Mouse (Mus musculus) lung, adult 2 months (tissue): ENCODE data around the gene Ccdc51. TPM values are rescaled to one million over a fixed set of nuclear protein-coding genes. Genes with fewer than 3 reads are reported as not detected.

ENCODE experiments used
- DNase-seq: peaks from one replicate; pipeline ENCODE4 v3.0.0; 2022
- H3K4me1 ChIP-seq: fragments of 200-500 bp; 2 replicates; pipeline ENCODE4 v1.6.1; 2011; ENCODE audit warnings: low read length; ENCODE audit not compliant: control insufficient read depth, insufficient read depth
- H3K4me3 ChIP-seq: fragments of 200-500 bp; replicated peaks from 2 replicates; pipeline ENCODE3; 2011; ENCODE audit warnings: low read depth, mild to moderate bottlenecking, control low read depth, low read length; ENCODE audit errors: extremely low read depth
- CTCF ChIP-seq: fragments of 200-500 bp; IDR thresholded peaks from 2 replicates; pipeline ENCODE4 v1.5.1; 2011; ENCODE audit warnings: mild to moderate bottlenecking, low read length, control low read depth; ENCODE audit not compliant: insufficient read depth
- POLR2A ChIP-seq: fragments of 200-500 bp; IDR thresholded peaks from 2 replicates; pipeline ENCODE4 v1.6.1; 2011; ENCODE audit warnings: low read depth, mild to moderate bottlenecking, control low read depth, low read length, borderline replicate concordance; ENCODE audit errors: extremely low read depth
- whole genome bisulfite sequencing: fragments of 180-500 bp; shearing (Covaris S2); methylation state at CpG from one replicate; pipeline ENCODE4 v1.1.7; 2018; 5-methylcytosine and 5-hydroxymethylcytosine counted together
- polyA plus RNA-seq: library from polyadenylated mRNA; depleted of rRNA; stranded (reverse); fragments of >200 nt; gene quantifications from 2 replicates; pipeline ENCODE4 v1.2.3, GENCODE M21; 2012

Ccdc51 gene
- polyA plus RNA-seq, 1 experiment, result 3.7 TPM

GRCm38 (mm10) chr9:109094553-109095136 is 12.4 kb downstream of the Ccdc51 start:
- WGBS, result 5% methylated on average over 21 of the region's 21 CpGs
- TF ChIP-seq CTCF, result no peak
- TF ChIP-seq POLR2A, result peak; percentile 34; the same call in 1 of the 2 replicates
- H3K4me1 ChIP-seq, result peaks cover 2% of the 10 kb centered on the region
- H3K4me3 ChIP-seq, result peak overlapping the region; percentile 74
- peak; percentile 71 for DNase-seq

GRCm38 (mm10) chr9:109095137-109095982 is 13.1 kb downstream of the Ccdc51 start, which contains the start of gene Plxnb1:
Gene Plxnb1, plus strand, starts transcription at chr9:109095389.
- DNase-seq, result peak; percentile 68
- TF ChIP-seq CTCF (no peak), POLR2A (peak; percentile 65; the same call in 1 of the 2 replicates)
- peaks cover 2% of the 10 kb centered on the region for H3K4me1 ChIP-seq
- H3K4me3 ChIP-seq, result peak within 1 kb of the TSS; percentile 89
- WGBS, result 1% methylated on average over 100 of the region's 102 CpGs

DNA sequence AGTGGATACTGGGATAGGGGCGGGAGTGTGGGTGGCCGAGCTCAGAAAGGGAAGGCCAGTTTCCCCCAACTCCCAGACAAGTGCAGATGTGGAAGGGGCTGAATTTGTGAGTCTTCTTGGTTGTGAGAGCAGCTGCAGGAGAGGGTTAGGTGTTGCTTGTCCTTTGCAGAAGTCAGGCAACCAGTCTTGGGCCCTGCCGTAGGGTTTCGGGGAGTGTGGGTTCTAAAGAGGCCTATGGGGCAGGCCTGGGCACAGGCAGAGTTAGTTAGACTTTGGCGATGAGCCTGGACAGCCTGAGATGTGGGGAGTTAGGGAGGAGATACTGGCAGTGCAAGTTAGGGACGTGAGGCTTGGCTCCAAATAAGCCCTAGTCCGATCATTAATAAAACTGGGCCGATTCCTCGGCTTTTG is 14.0 kb downstream of the Ccdc51 start:
- WGBS, result 40% methylated on average over 9 of the region's 9 CpGs
- no peak for DNase-seq
- Histone ChIP-seq H3K4me3 (peak overlapping the region; percentile 89), H3K4me1 (peaks cover 4% of the 10 kb centered on the region; the same call in 1 of the 2 replicates)
- no peak for TF ChIP-seq CTCF
- TF ChIP-seq POLR2A, result no peak

GRCm38 (mm10) chr9:109096856-109097255 is 14.6 kb downstream of the Ccdc51 start:
- WGBS, result 42% methylated on average over 6 of the region's 6 CpGs
- TF ChIP-seq POLR2A (0 out of 2 replicates have a peak, but pooled peaks have one; percentile 20), CTCF (no peak)
- Histone ChIP-seq H3K4me1 (peaks cover 4% of the 10 kb centered on the region; the same call in 1 of the 2 replicates), H3K4me3 (peak overlapping the region; percentile 11)
- no peak for DNase-seq

DNA sequence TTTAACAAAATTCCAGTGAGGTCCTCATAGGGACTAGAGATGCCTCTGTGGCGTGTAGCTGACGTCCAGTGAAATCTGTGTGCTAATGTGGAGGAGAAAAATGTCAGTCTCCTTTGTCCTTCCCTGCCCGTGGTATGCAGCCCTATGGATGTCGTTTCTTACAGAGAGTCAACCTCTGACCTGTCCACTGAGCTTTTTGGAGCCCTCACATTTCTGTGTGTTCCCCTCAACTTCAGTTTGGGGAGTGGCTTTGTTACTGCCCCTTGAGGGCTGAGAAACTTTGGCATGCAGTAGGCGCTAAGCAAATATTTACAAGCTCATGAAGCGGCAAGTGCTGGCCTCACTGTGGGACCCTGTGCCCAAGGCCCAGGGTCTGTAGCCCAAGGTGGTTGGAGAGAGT is 15.0 kb downstream of the Ccdc51 start:
- WGBS, result 53% methylated on average over 6 of the region's 6 CpGs
- H3K4me1 ChIP-seq, result peaks cover 4% of the 10 kb centered on the region; the same call in 1 of the 2 replicates
- H3K4me3 ChIP-seq, result no peak overlapping the region
- peak; percentile 50 for DNase-seq
- TF ChIP-seq CTCF, result no peak
- TF ChIP-seq POLR2A, result no peak

GRCm38 (mm10) chr9:109097831-109098230 is 15.5 kb downstream of the Ccdc51 start:
- Histone ChIP-seq H3K4me1 (peaks cover 4% of the 10 kb centered on the region; the same call in 1 of the 2 replicates), H3K4me3 (no peak overlapping the region)
- no peak for DNase-seq

DNA sequence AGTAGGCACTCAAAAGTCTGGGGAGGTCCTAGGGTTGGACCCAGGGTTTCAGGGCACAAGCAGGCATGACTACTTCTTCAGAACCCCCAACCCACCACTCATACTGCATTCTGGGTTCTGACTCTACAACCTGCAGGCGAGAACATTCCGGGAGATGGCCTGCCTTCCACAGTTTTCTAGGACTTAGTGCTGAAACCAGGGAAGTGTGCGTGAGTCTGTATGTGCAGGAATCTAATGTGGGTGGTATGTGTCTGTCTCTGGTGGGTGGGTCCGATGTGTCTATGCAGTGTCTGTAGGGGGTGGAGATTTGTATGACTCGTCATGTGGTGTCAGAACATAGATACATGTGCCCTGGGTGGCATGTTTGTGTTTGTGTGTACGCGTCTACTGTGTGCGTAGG is 16.1 kb downstream of the Ccdc51 start:
- DNase-seq, result no peak
- TF ChIP-seq CTCF, result no peak
- TF ChIP-seq POLR2A, result no peak
- Histone ChIP-seq H3K4me3 (no peak overlapping the region), H3K4me1 (peaks cover 4% of the 10 kb centered on the region; the same call in 1 of the 2 replicates)
- WGBS, result 72% methylated on average over 8 of the region's 8 CpGs

More at GRCm38 (mm10) chr9:109097831-109098230, 15.5 kb downstream of the Ccdc51 start:
- 49% methylated on average over 5 of the region's 5 CpGs for WGBS
- TF ChIP-seq CTCF (no peak), POLR2A (no peak)

- 39% methylated on average over 6 of the region's 6 CpGs for WGBS
- peak; percentile 68 for DNase-seq
- Histone ChIP-seq H3K4me1 (peaks cover 4% of the 10 kb centered on the region; the same call in 1 of the 2 replicates), H3K4me3 (no peak overlapping the region)
- TF ChIP-seq CTCF (no peak), POLR2A (no peak)
Measured at GRCm38 (mm10) chr9:109098969-109099368, 16.7 kb downstream of the Ccdc51 start.

DNA sequence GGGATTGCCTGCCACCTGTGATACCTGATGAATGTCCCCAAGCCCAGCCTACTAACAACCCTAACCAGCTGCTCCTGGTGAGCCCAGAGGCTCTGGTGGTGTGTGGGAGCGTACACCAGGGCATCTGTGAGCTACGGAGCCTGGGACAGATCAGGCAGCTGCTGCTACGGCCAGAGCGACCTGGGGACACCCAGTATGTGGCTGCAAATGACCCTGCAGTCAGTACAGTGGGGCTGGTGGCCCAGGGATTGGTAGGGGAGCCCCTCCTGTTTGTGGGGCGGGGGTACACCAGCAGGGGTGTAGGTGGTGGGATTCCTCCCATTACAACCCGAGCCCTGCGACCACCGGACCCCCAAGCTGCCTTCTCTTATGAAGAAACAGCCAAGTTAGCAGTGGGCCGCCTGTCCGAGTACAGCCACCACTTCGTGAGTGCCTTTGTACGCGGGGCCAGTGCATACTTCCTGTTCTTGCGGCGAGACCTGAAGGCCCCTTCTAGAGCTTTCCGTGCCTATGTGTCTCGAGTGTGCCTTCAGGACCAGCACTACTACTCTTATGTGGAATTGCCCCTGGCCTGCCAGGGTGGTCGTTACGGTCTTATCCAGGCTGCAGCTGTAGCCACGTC is 18.1 kb downstream of the Ccdc51 start:
- Histone ChIP-seq H3K4me1 (0 out of 2 replicates have a peak, but pooled peaks cover 2% of the 10 kb centered on the region), H3K4me3 (no peak overlapping the region)
- WGBS, result 73% methylated on average over 20 of the region's 20 CpGs
- TF ChIP-seq CTCF (no peak), POLR2A (no peak)
- DNase-seq, result no peak

DNA sequence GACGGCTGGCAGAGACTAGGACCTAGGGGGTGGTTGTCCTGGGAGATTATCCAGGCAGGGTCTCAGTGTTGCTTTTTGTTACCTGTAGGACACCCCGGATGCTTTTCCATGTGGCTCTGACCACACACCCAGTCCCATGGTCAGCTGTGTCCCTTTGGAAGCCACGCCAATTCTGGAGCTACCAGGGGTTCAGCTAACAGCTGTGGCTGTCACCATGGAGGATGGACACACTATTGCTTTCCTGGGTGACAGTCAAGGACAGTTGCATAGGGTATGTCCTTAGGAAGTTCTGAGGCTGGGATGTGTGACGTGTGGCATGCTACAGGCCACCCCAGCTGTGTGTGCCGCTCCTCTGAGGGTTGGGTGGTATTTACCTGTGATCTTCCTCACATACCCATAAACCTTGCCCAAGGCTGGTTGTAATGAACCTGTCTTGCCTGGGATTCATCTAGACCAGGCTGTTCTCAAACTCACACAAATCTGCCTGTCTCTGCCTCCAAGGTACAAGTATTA is 19.7 kb downstream of the Ccdc51 start:
- TF ChIP-seq CTCF, result no peak
- Histone ChIP-seq H3K4me1 (0 out of 2 replicates have a peak, but pooled peaks cover 2% of the 10 kb centered on the region), H3K4me3 (no peak overlapping the region)
- WGBS, result 91% methylated on average over 5 of the region's 5 CpGs
- no peak for DNase-seq
